Mouse (Mus musculus): ENCODE measurements around the gene Rbmxl1. TPM values are rescaled to one million over a fixed set of nuclear protein-coding genes. Genes with fewer than 3 reads are reported as not detected.
"Not testable (repeated sequence)": the region's sequence is repeated elsewhere in the genome, so short reads cannot be mapped to it uniquely, and the experiment has no call there.

Gene Rbmxl1
- polyA plus RNA-seq, 1 experiment from 2014 or later, result 228 TPM

DNA sequence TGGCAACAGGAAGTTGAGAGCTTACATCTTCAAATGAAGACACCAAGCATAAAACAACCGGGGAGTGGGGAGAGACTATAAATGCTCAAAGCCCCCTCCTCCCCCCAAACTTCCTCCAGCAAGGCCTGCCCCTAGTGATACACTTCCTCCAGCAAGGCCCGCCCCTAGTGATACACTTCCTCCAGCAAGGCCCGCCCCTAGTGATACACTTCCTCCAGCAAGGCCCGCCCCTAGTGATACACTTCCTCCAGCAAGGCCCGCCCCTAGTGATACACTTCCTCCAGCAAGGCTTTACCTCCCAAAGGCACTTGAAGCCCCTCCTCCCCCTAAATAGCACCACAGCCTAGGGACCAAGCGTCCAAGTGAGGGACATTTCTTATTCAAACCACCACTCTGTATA, 34.0 kb upstream of the Rbmxl1 start:
- not testable (repeated sequence) for H3K4me3 ChIP-seq (ENCODE audit: low read depth, low read length); H3K4me2 ChIP-seq (ENCODE audit: low read length); H3K27me3 ChIP-seq (replicated peaks; ENCODE audit: control insufficient read depth, insufficient read depth, low read length); H3K9me3 ChIP-seq (ENCODE audit: control insufficient read depth, low read length); DNase-seq (ENCODE audit: low spot score); H3K4me1 ChIP-seq (replicated peaks; ENCODE audit: control insufficient read depth, insufficient read depth, low read length); ATAC-seq (replicated peaks; ENCODE audit: low FRiP score, low TSS enrichment, low read depth); H3K9ac ChIP-seq (ENCODE audit: low read length); H3K27ac ChIP-seq (ENCODE audit: low read depth)
- H3K36me3 ChIP-seq (ENCODE audit: control insufficient read depth, insufficient read depth, low read length), result peaks cover 13% of the 10 kb centered on the region; the same call in 1 of the 2 replicates
- 87% methylated on average over 4 of the region's 6 CpGs for WGBS

- H3K27ac ChIP-seq (ENCODE audit: low read depth), result no peak overlapping the region
- no peaks in the 10 kb centered on the region for H3K9me3 ChIP-seq (ENCODE audit: control insufficient read depth, low read length)
- H3K27me3 ChIP-seq (replicated peaks; ENCODE audit: control insufficient read depth, insufficient read depth, low read length), result no peaks in the 10 kb centered on the region
- DNase-seq (ENCODE audit: low spot score) (no peak), ATAC-seq (replicated peaks; ENCODE audit: low FRiP score, low TSS enrichment, low read depth) (no peak)
- H3K4me3 ChIP-seq (ENCODE audit: low read depth, low read length), result no peak overlapping the region
- peaks cover 20% of the 10 kb centered on the region; the same call in 1 of the 2 replicates for H3K36me3 ChIP-seq (ENCODE audit: control insufficient read depth, insufficient read depth, low read length)
- WGBS, result 83% methylated on average over 3 of the region's 3 CpGs
- no peak overlapping the region for H3K9ac ChIP-seq (ENCODE audit: low read length)
- peaks cover 11% of the 10 kb centered on the region; the same call in 1 of the 2 replicates for H3K4me1 ChIP-seq (replicated peaks; ENCODE audit: control insufficient read depth, insufficient read depth, low read length)
- H3K4me2 ChIP-seq (ENCODE audit: low read length), result no peak overlapping the region
These were observed 29.1 kb upstream of the Rbmxl1 start for GRCm38 (mm10) chr8:78537795-78538194.

- no peak overlapping the region for H3K4me3 ChIP-seq (ENCODE audit: low read depth, low read length)
- H3K27ac ChIP-seq (ENCODE audit: low read depth), result no peak overlapping the region
- H3K9me3 ChIP-seq (ENCODE audit: control insufficient read depth, low read length), result no peaks in the 10 kb centered on the region
- no peak for ATAC-seq (replicated peaks; ENCODE audit: low FRiP score, low TSS enrichment, low read depth)
- 71% methylated on average over 5 of the region's 5 CpGs for WGBS
- H3K9ac ChIP-seq (ENCODE audit: low read length), result no peak overlapping the region
- no peaks in the 10 kb centered on the region for H3K27me3 ChIP-seq (replicated peaks; ENCODE audit: control insufficient read depth, insufficient read depth, low read length)
- H3K4me1 ChIP-seq (replicated peaks; ENCODE audit: control insufficient read depth, insufficient read depth, low read length), result peaks cover 13% of the 10 kb centered on the region; the same call in 1 of the 2 replicates
- peaks cover 19% of the 10 kb centered on the region; the same call in 1 of the 2 replicates for H3K36me3 ChIP-seq (ENCODE audit: control insufficient read depth, insufficient read depth, low read length)
- H3K4me2 ChIP-seq (ENCODE audit: low read length), result no peak overlapping the region
- DNase-seq (ENCODE audit: low spot score), result no peak
These were observed 28.0 kb upstream of the Rbmxl1 start for GRCm38 (mm10) chr8:78536716-78537115.

GRCm38 (mm10) chr8:78533981-78534380, 25.3 kb upstream of the Rbmxl1 start:
- H3K4me1 ChIP-seq (replicated peaks; ENCODE audit: control insufficient read depth, insufficient read depth, low read length), result peaks cover 13% of the 10 kb centered on the region; the same call in 1 of the 2 replicates
- peaks cover 17% of the 10 kb centered on the region for H3K36me3 ChIP-seq (ENCODE audit: control insufficient read depth, insufficient read depth, low read length)
- H3K27me3 ChIP-seq (replicated peaks; ENCODE audit: control insufficient read depth, insufficient read depth, low read length), result no peaks in the 10 kb centered on the region
- whole genome bisulfite sequencing, result 50% methylated on average over 6 of the region's 6 CpGs
- DNase-seq (ENCODE audit: low spot score) (no peak), ATAC-seq (replicated peaks; ENCODE audit: low FRiP score, low TSS enrichment, low read depth) (no peak)
- no peak overlapping the region for H3K4me2 ChIP-seq (ENCODE audit: low read length)
- no peaks in the 10 kb centered on the region for H3K9me3 ChIP-seq (ENCODE audit: control insufficient read depth, low read length)
- peak overlapping the region; percentile 55; the same call in 1 of the 2 replicates for H3K27ac ChIP-seq (ENCODE audit: low read depth)
- no peak overlapping the region for H3K4me3 ChIP-seq (ENCODE audit: low read depth, low read length)
- no peak overlapping the region for H3K9ac ChIP-seq (ENCODE audit: low read length)

GRCm38 (mm10) chr8:78515132-78515531, 6.4 kb upstream of the Rbmxl1 start:
- WGBS, result 88% methylated on average over 3 of the region's 3 CpGs
- ATAC-seq (replicated peaks; ENCODE audit: low FRiP score, low TSS enrichment, low read depth) (no peak), DNase-seq (ENCODE audit: low spot score) (no peak)
- Histone ChIP-seq H3K4me1 (replicated peaks; ENCODE audit: control insufficient read depth, insufficient read depth, low read length) (0 out of 2 replicates have a peak, but pooled peaks cover 2% of the 10 kb centered on the region), H3K4me3 (ENCODE audit: low read depth, low read length) (no peak overlapping the region), H3K27me3 (replicated peaks; ENCODE audit: control insufficient read depth, insufficient read depth, low read length) (no peaks in the 10 kb centered on the region), H3K4me2 (ENCODE audit: low read length) (no peak overlapping the region), H3K9ac (ENCODE audit: low read length) (no peak overlapping the region), H3K9me3 (ENCODE audit: control insufficient read depth, low read length) (no peaks in the 10 kb centered on the region), H3K36me3 (ENCODE audit: control insufficient read depth, insufficient read depth, low read length) (peaks cover 27% of the 10 kb centered on the region), H3K27ac (ENCODE audit: low read depth) (no peak overlapping the region)

DNA sequence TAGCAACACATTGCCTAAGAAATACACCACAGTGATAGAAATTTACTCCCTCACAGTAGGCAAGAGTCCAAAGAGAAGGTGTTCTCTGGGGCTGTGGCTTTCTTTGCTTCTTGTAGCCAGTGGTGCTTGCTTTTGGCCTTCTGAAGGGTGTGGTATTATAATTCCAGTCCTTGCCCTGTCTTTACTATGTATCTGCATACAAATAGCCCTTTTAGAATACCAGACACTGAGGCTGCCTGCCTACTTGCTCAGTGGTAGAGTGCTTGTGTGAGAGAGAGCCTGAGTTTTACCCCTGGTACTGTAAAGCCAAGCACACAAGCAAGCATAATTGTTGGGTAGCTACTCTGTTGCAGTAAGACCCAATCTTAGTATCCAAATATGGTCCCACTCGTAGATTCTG, 6.0 kb upstream of the Rbmxl1 start:
- 87% methylated on average over 1 of the region's 1 CpGs for WGBS

DNA sequence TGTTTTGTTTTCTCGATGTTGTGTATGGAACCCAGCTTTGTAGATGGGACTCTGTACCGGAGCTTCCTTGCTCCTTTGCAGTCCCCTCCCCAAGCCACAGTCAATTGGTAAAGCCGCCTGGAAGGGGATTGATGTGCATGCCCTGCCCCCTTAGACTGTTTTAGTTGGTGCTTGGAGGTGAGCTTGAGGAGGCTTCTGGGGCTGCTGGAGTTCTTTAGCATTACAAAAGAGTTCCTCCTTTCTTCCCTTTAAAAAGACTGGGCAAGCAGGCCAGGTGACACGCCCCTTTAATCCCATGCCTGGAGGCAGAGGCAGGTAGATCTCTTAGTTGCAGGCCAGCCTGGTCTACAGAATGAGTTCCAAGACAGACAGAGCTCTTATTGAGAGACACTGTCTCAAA, 4.4 kb upstream of the Rbmxl1 start:
- Histone ChIP-seq H3K27ac (ENCODE audit: low read depth) (no peak overlapping the region), H3K4me3 (ENCODE audit: low read depth, low read length) (no peak overlapping the region), H3K36me3 (ENCODE audit: control insufficient read depth, insufficient read depth, low read length) (peaks cover 25% of the 10 kb centered on the region), H3K27me3 (replicated peaks; ENCODE audit: control insufficient read depth, insufficient read depth, low read length) (no peaks in the 10 kb centered on the region), H3K4me2 (ENCODE audit: low read length) (no peak overlapping the region), H3K9me3 (ENCODE audit: control insufficient read depth, low read length) (no peaks in the 10 kb centered on the region), H3K9ac (ENCODE audit: low read length) (no peak overlapping the region), H3K4me1 (replicated peaks; ENCODE audit: control insufficient read depth, insufficient read depth, low read length) (0 out of 2 replicates have a peak, but pooled peaks cover 2% of the 10 kb centered on the region)
- ATAC-seq (replicated peaks; ENCODE audit: low FRiP score, low TSS enrichment, low read depth) (no peak), DNase-seq (ENCODE audit: low spot score) (no peak)
- 87% methylated on average over 4 of the region's 4 CpGs for WGBS

More for the DNA sequence above, 6.0 kb upstream of the Rbmxl1 start:
- ATAC-seq (replicated peaks; ENCODE audit: low FRiP score, low TSS enrichment, low read depth) (no peak), DNase-seq (ENCODE audit: low spot score) (no peak)
- no peak overlapping the region for H3K27ac ChIP-seq (ENCODE audit: low read depth)
- no peak overlapping the region for H3K9ac ChIP-seq (ENCODE audit: low read length)
- 0 out of 2 replicates have a peak, but pooled peaks cover 2% of the 10 kb centered on the region for H3K4me1 ChIP-seq (replicated peaks; ENCODE audit: control insufficient read depth, insufficient read depth, low read length)
- no peaks in the 10 kb centered on the region for H3K9me3 ChIP-seq (ENCODE audit: control insufficient read depth, low read length)
- H3K36me3 ChIP-seq (ENCODE audit: control insufficient read depth, insufficient read depth, low read length), result peaks cover 27% of the 10 kb centered on the region
- H3K4me2 ChIP-seq (ENCODE audit: low read length), result no peak overlapping the region
- no peaks in the 10 kb centered on the region for H3K27me3 ChIP-seq (replicated peaks; ENCODE audit: control insufficient read depth, insufficient read depth, low read length)
- H3K4me3 ChIP-seq (ENCODE audit: low read depth, low read length), result no peak overlapping the region

DNA sequence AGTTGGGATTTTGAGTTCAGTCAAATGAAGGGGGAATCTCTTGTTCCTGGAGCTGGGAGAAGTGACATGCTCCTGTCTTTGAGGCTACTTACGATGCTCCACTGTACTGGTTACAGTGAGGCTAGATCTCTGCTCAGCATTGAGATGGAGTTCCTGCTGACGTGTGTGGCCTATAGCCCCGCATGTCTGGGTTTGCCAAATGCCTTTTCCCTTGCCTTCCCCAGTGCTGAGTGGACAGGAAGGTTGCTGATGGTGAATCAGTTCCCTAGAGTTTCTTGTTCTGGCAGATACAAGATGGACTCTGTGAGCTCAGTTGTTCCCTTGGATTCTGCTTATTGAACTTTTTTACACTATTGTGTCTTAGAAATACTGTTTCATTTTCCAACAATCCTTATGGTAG, 2.2 kb upstream of the Rbmxl1 start:
- Histone ChIP-seq H3K27me3 (replicated peaks; ENCODE audit: control insufficient read depth, insufficient read depth, low read length) (no peaks in the 10 kb centered on the region), H3K36me3 (ENCODE audit: control insufficient read depth, insufficient read depth, low read length) (peaks cover 12% of the 10 kb centered on the region), H3K4me3 (ENCODE audit: low read depth, low read length) (no peak overlapping the region), H3K4me2 (ENCODE audit: low read length) (peak overlapping the region; percentile 68; the same call in 1 of the 2 replicates), H3K9ac (ENCODE audit: low read length) (no peak overlapping the region), H3K9me3 (ENCODE audit: control insufficient read depth, low read length) (no peaks in the 10 kb centered on the region), H3K4me1 (replicated peaks; ENCODE audit: control insufficient read depth, insufficient read depth, low read length) (peaks cover 6% of the 10 kb centered on the region; the same call in 1 of the 2 replicates), H3K27ac (ENCODE audit: low read depth) (no peak overlapping the region)
- ATAC-seq (replicated peaks; ENCODE audit: low FRiP score, low TSS enrichment, low read depth) (no peak), DNase-seq (ENCODE audit: low spot score) (no peak)
- 62% methylated on average over 3 of the region's 3 CpGs for WGBS

DNA sequence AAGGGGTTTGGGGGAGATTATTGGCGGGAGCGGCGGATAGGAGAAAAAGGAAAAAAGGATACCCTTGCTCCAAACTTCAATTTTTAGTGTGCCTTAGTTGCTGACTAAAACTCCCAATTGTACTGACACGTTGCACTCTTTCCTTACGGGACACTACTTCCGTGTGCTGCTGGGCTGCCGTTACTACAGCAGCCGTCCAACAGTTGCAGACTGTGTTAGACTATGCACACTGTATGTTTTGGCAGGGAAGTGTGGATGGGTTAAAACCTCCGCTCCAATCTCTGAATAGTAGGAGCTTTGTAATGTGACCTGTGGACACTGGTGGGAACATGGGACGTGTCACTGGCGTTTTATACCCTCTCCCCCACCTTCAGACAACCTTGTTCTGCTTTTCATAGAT, 1.4 kb upstream of the Rbmxl1 start:
- 0% methylated on average over 11 of the region's 11 CpGs for WGBS

More for the DNA sequence above, 1.4 kb upstream of the Rbmxl1 start:
- peak overlapping the region; percentile 94; the same call in 1 of the 2 replicates for H3K27ac ChIP-seq (ENCODE audit: low read depth)
- H3K9me3 ChIP-seq (ENCODE audit: control insufficient read depth, low read length), result no peaks in the 10 kb centered on the region
- peak overlapping the region; percentile 99 for H3K9ac ChIP-seq (ENCODE audit: low read length)
- ATAC-seq (replicated peaks; ENCODE audit: low FRiP score, low TSS enrichment, low read depth) (0 out of 2 replicates have a peak, but pooled peaks have one; percentile 26), DNase-seq (ENCODE audit: low spot score) (peak; percentile 54)
- peak overlapping the region; percentile 64 for H3K4me3 ChIP-seq (ENCODE audit: low read depth, low read length)
- peaks cover 7% of the 10 kb centered on the region for H3K36me3 ChIP-seq (ENCODE audit: control insufficient read depth, insufficient read depth, low read length)
- H3K27me3 ChIP-seq (replicated peaks; ENCODE audit: control insufficient read depth, insufficient read depth, low read length), result no peaks in the 10 kb centered on the region
- peak overlapping the region; percentile 68 for H3K4me2 ChIP-seq (ENCODE audit: low read length)
- H3K4me1 ChIP-seq (replicated peaks; ENCODE audit: control insufficient read depth, insufficient read depth, low read length), result peaks cover 6% of the 10 kb centered on the region; the same call in 1 of the 2 replicates

Data from intestine, embryonic 14.5 days (tissue).